Mouse (Mus musculus): ENCODE measurements around the gene Adcy3. TPM values are rescaled to one million over a fixed set of nuclear protein-coding genes. Genes with fewer than 3 reads are reported as not detected.

Adcy3 gene
- total and polyA plus RNA-seq, 3 experiments: 0.13 to 0.34 (median 0.13) TPM

DNA sequence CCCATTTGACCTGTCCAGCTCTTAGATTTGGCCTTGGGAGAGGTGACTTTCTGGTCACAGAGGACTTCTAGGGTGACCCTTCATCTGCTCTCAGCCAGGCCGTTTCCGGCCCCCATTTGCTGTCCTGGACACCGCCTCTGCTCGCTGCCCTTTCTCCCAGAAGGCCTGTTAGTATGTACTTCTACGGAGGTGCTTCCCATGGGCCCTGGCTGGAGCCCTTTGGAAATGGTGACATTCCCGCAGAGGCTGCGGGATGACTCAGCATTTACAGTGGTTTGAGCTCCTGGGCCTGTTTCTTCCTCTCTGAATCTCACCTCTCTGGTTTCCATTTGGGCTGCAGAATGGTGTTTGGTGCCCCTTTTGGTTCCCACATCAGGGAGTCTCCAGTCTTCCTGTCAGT is 5.6 kb upstream of the Adcy3 start:
- Histone ChIP-seq H3K27me3 (replicated peaks) (no peaks in the 10 kb centered on the region), H3K9me3 (replicated peaks; ENCODE audit: low read length) (peaks cover 3% of the 10 kb centered on the region), H3K4me3 (replicated peaks in 1 of 3; ENCODE audit: low read depth in 2 of 3, low read length in 2 of 3, poor library complexity in 1 of 3) (no peak overlapping the region), H3K4me1 (ENCODE audit: control insufficient read depth in 1 of 2, insufficient read depth in 2 of 2) (peaks cover 2 to 5% of the 10 kb centered on the region in 2 experiments; a peak in 3 of 4 replicates), H3K27ac (ENCODE audit: insufficient read depth, low read depth) (no peak overlapping the region), H3K4me2 (ENCODE audit: insufficient read depth, low read depth, poor library complexity, severe bottlenecking) (no peak overlapping the region), H3K79me2 (replicated peaks; ENCODE audit: control insufficient read depth, extremely low read depth, insufficient read depth, poor library complexity, severe bottlenecking) (no peaks in the 10 kb centered on the region), H3K36me3 (replicated peaks in 1 of 2; ENCODE audit: control insufficient read depth in 1 of 2, insufficient read depth in 1 of 2, low read length in 1 of 2) (no peaks in the 10 kb centered on the region), H3K9ac (ENCODE audit: insufficient read depth, low read depth) (no peak overlapping the region)
- dilution Hi-C loops (cut with MboI; ENCODE audit: extremely low pct_ligation_motif_present, extremely low pct_unique_long_range_greater_than_20kb, low sequenced_read_pairs): no loop called here
- in situ Hi-C loops (cut with MboI; ENCODE audit: low pct_ligation_motif_present, low pct_unique_long_range_greater_than_20kb, low sequenced_read_pairs): no loop called here
- no peak for DNase-seq (ENCODE audit: extremely low read depth)
- TF ChIP-seq IRF4 (IDR thresholded peaks at IDR 0.05; ENCODE audit: low read depth, low read length) (no peak), ZMIZ1 (IDR thresholded peaks at IDR 0.05; ENCODE audit: low read depth, low read length) (no peak), CTCF (conservative IDR thresholded peaks at IDR 0.05 in 1 of 2, IDR thresholded peaks at IDR 0.05 in 1 of 2; ENCODE audit: low read depth in 2 of 2, low read length in 2 of 2) (no peak), ZC3H11A (IDR thresholded peaks at IDR 0.05; ENCODE audit: low read depth, low read length) (no peak), PAX5 (IDR thresholded peaks at IDR 0.05; ENCODE audit: low read length) (no peak), RAD21 (IDR thresholded peaks at IDR 0.05; ENCODE audit: low read depth, low read length) (no peak), GABPA (IDR thresholded peaks at IDR 0.05; ENCODE audit: insufficient replicate concordance, low read depth, low read length) (no peak), SMC3 (IDR thresholded peaks at IDR 0.05; ENCODE audit: low read depth, low read length) (no peak), POLR2AphosphoS2 (IDR thresholded peaks at IDR 0.05; ENCODE audit: low read depth, low read length) (no peak), USF2 (conservative IDR thresholded peaks at IDR 0.05; ENCODE audit: low read depth, low read length) (no peak), KAT2A (IDR thresholded peaks at IDR 0.05; ENCODE audit: insufficient replicate concordance, low read length) (no peak)

DNA sequence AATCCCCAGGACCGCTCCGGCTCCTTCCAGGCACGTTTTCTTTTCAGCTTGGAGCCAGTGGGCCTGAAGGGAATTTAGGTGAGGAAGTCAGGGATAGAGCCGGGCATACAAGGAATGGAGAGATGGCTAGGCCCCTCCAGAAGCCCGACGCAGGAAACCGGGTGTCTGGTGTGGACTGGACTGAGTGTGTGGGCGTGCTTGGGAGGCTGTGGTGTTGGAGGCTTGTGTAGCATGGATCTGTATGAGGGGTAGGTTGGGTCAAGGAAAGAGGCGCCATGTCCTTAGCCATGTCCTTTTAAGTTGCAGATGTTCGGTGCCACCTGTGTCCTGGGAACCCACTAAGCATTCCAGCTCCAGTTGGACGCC is 927 bp downstream of the Adcy3 start:
- Histone ChIP-seq H3K9ac (ENCODE audit: insufficient read depth, low read depth) (no peak overlapping the region), H3K27ac (ENCODE audit: insufficient read depth, low read depth) (no peak overlapping the region), H3K4me2 (ENCODE audit: insufficient read depth, low read depth, poor library complexity, severe bottlenecking) (no peak overlapping the region), H3K4me3 (replicated peaks in 1 of 3; ENCODE audit: low read depth in 2 of 3, low read length in 2 of 3, poor library complexity in 1 of 3) (no peak overlapping the region), H3K27me3 (replicated peaks) (no peaks in the 10 kb centered on the region), H3K4me1 (ENCODE audit: control insufficient read depth in 1 of 2, insufficient read depth in 2 of 2) (peaks cover 0 to 12% of the 10 kb centered on the region in 2 experiments; a peak in 2 of 4 replicates), H3K9me3 (replicated peaks; ENCODE audit: low read length) (peaks cover 10% of the 10 kb centered on the region), H3K79me2 (replicated peaks; ENCODE audit: control insufficient read depth, extremely low read depth, insufficient read depth, poor library complexity, severe bottlenecking) (no peaks in the 10 kb centered on the region), H3K36me3 (replicated peaks in 1 of 2; ENCODE audit: control insufficient read depth in 1 of 2, insufficient read depth in 1 of 2, low read length in 1 of 2) (no peaks in the 10 kb centered on the region)
- dilution Hi-C loops (cut with MboI; ENCODE audit: extremely low pct_ligation_motif_present, extremely low pct_unique_long_range_greater_than_20kb, low sequenced_read_pairs): no loop called here
- no peak for DNase-seq (ENCODE audit: extremely low read depth)
- in situ Hi-C loops (cut with MboI; ENCODE audit: low pct_ligation_motif_present, low pct_unique_long_range_greater_than_20kb, low sequenced_read_pairs): no loop called here
- no peak for TF ChIP-seq NRF1 (IDR thresholded peaks at IDR 0.05; ENCODE audit: low read depth, low read length)
- no peak for TF ChIP-seq MXI1 (IDR thresholded peaks at IDR 0.05; ENCODE audit: low read depth, low read length)
- TF ChIP-seq EP300 (IDR thresholded peaks at IDR 0.05; ENCODE audit: low read length): no peak
- TF ChIP-seq USF1 (IDR thresholded peaks at IDR 0.05; ENCODE audit: low read depth, low read length): no peak
- no peak for TF ChIP-seq MEF2A (IDR thresholded peaks at IDR 0.05; ENCODE audit: borderline replicate concordance, low read depth, low read length)
- TF ChIP-seq ZNF384 (IDR thresholded peaks at IDR 0.05; ENCODE audit: low read depth, low read length): no peak
- no peak for TF ChIP-seq TCF12 (IDR thresholded peaks at IDR 0.05; ENCODE audit: low read depth, low read length)
- TF ChIP-seq RCOR1 (conservative IDR thresholded peaks at IDR 0.05; ENCODE audit: low read depth, low read length): no peak

Data from CH12.LX (cell line).